Mouse (Mus musculus): Measurements from ENCODE around the gene Dnajb7. TPM values are rescaled to one million over a fixed set of nuclear protein-coding genes. Genes with fewer than 3 reads are reported as not detected.

Dnajb7 gene
- polyA plus RNA-seq, 1 experiment from 2014 or later, result 2.1 TPM

DNA sequence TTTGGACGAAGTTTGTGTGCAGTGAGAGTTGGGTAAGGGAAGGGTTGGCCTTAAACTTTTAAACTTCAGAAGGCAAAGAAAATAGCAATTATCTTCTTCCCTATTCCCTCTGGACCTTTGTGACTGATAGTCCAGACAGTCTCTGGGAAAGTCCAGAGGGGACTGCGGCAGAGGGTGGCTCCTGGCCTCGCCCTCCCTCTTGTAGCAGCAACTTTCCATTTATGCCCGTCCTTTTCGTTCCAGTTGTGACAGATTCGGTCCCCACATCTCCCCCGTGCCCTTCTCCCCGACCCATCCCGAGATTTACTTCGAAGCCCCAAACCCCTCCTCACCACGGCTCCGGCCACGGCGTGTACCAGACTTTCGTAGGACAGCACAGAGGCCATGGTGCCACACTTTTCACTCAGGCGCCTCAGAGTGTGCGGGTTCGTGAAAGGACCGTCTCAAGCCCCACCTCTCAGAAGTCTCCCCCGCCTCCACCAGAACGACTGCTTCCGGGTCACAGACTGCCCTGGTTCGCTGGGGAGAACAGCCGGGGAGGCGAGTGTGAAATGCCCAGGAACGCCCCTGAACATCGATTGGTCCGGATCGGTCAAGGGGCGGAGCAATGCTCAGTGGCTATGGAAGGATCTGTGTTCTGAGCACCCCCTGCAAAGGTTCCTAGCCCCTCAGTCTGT is 47.6 kb downstream of the Dnajb7 start, which contains the start of gene Slc25a17:
TSS of gene Slc25a17 (minus strand) at position 468 of the 677 bp plus-strand sequence.
- under 1% methylated on average over 30 of the region's 30 CpGs for WGBS
- no peaks in the 10 kb centered on the region for H3K27me3 ChIP-seq (ENCODE audit: control insufficient read depth, insufficient read depth, low read depth, low read length)
- H3K9me3 ChIP-seq (ENCODE audit: control insufficient read depth, low read length), result no peaks in the 10 kb centered on the region
- peak within 1 kb of the TSS; percentile 87 for H3K4me2 ChIP-seq (ENCODE audit: low read depth, low read length)
- peak within 1 kb of the TSS; percentile 81 for H3K27ac ChIP-seq (ENCODE audit: low read length)
- H3K9ac ChIP-seq (ENCODE audit: low read length), result peak within 1 kb of the TSS; percentile 84
- peaks cover 21% of the 10 kb centered on the region for H3K4me1 ChIP-seq (replicated peaks; ENCODE audit: control insufficient read depth, insufficient read depth, low read length)
- H3K4me3 ChIP-seq (ENCODE audit: low read length), result peak within 1 kb of the TSS; percentile 73
- peaks cover 16% of the 10 kb centered on the region; the same call in 1 of the 2 replicates for H3K36me3 ChIP-seq (ENCODE audit: control insufficient read depth, insufficient read depth, low read length)
- peak; percentile 100 for ATAC-seq (ENCODE audit: low read depth)

DNA sequence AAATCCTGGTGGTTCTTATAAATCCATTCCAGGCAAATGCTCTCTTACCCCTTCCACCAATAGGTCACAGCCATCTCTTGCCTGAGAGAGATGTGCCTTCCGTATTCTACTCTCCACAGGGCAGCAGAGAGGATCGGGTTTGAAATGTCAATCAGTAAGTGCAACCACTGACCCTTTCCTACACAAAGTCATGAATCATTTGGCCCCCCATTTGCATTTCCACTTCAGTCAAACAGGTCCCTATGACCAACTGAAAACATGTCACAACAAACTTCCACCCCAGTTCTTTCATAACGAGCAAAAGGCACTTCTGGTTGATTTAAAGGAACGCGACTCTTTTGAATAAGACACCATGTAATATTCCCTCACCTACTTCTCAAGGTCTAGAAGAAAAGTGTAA is 48.7 kb downstream of the Dnajb7 start:
- no peak overlapping the region for H3K27ac ChIP-seq (ENCODE audit: low read length)
- H3K4me1 ChIP-seq (replicated peaks; ENCODE audit: control insufficient read depth, insufficient read depth, low read length), result peaks cover 21% of the 10 kb centered on the region
- 86% methylated on average over 5 of the region's 5 CpGs for WGBS

DNA sequence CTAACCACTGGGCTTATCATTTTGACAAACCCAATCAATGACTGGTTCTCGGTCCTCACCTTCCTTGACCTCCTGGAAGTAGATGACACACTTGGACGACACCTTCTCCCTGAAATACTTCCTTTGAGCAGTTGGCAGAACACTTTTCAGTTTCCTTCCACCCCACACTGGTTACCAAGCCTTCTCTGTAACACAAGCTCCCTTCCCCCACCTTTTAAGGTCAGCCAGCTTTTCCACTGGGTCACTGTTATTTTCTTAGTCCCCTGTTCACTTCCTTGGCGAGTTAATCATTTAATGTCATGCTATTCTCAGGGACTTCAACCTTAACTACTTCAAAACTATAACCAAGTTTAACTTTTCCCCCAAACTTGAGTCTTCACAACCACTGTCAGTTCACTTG is 49.2 kb downstream of the Dnajb7 start:
- Histone ChIP-seq H3K9ac (ENCODE audit: low read length) (no peak overlapping the region), H3K36me3 (ENCODE audit: control insufficient read depth, insufficient read depth, low read length) (peaks cover 9% of the 10 kb centered on the region; the same call in 1 of the 2 replicates), H3K27ac (ENCODE audit: low read length) (no peak overlapping the region), H3K4me2 (ENCODE audit: low read depth, low read length) (no peak overlapping the region), H3K4me3 (ENCODE audit: low read length) (no peak overlapping the region), H3K27me3 (ENCODE audit: control insufficient read depth, insufficient read depth, low read depth, low read length) (no peaks in the 10 kb centered on the region), H3K4me1 (replicated peaks; ENCODE audit: control insufficient read depth, insufficient read depth, low read length) (peaks cover 21% of the 10 kb centered on the region), H3K9me3 (ENCODE audit: control insufficient read depth, low read length) (no peaks in the 10 kb centered on the region)
- 69% methylated on average over 3 of the region's 3 CpGs for WGBS
- no peak for ATAC-seq (ENCODE audit: low read depth)

More for the DNA sequence above, 48.7 kb downstream of the Dnajb7 start:
- Histone ChIP-seq H3K9me3 (ENCODE audit: control insufficient read depth, low read length) (no peaks in the 10 kb centered on the region), H3K9ac (ENCODE audit: low read length) (no peak overlapping the region), H3K4me3 (ENCODE audit: low read length) (no peak overlapping the region), H3K4me2 (ENCODE audit: low read depth, low read length) (peak overlapping the region; percentile 87), H3K36me3 (ENCODE audit: control insufficient read depth, insufficient read depth, low read length) (peaks cover 10% of the 10 kb centered on the region; the same call in 1 of the 2 replicates), H3K27me3 (ENCODE audit: control insufficient read depth, insufficient read depth, low read depth, low read length) (no peaks in the 10 kb centered on the region)
- ATAC-seq (ENCODE audit: low read depth), result no peak

DNA sequence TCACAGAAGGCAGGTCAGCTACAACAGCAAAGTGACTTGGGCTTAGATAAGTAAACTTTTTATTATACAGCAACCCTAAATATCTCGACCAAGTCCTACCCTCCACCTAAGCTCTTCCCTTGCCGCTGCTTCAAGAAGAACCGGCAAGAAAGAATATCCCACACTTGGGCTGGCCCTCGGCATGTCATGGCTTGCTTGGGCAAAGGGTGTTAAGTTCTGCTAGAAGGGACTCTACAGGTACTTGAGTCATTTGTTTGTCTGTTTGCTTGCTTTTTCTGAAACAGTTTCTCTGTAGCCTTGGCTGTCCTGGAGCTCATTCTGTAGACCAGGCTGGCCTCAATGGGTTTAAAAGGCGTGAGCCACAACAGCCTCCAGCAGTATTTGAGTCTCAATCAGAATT is 51.2 kb downstream of the Dnajb7 start:
- H3K4me3 ChIP-seq (ENCODE audit: low read length), result no peak overlapping the region
- no peak for ATAC-seq (ENCODE audit: low read depth)
- no peaks in the 10 kb centered on the region for H3K27me3 ChIP-seq (ENCODE audit: control insufficient read depth, insufficient read depth, low read depth, low read length)
- no peaks in the 10 kb centered on the region for H3K36me3 ChIP-seq (ENCODE audit: control insufficient read depth, insufficient read depth, low read length)
- peaks cover 21% of the 10 kb centered on the region for H3K4me1 ChIP-seq (replicated peaks; ENCODE audit: control insufficient read depth, insufficient read depth, low read length)
- 38% methylated on average over 5 of the region's 5 CpGs for WGBS
- no peak overlapping the region for H3K9ac ChIP-seq (ENCODE audit: low read length)
- H3K9me3 ChIP-seq (ENCODE audit: control insufficient read depth, low read length), result no peaks in the 10 kb centered on the region
- no peak overlapping the region for H3K27ac ChIP-seq (ENCODE audit: low read length)
- H3K4me2 ChIP-seq (ENCODE audit: low read depth, low read length), result no peak overlapping the region

Other genes starting within 250 kb of the Dnajb7 start
- 24.9 and 25.3 TPM in 2 replicates for gene Mrtfa, start 217.5 kb downstream of the Dnajb7 start, polyA plus RNA-seq (2015; fragmentation: Nextera tagmentation; extraction: Ambion mirVana)
- gene Mchr1, start 172.8 kb downstream of the Dnajb7 start, polyA plus RNA-seq (2015; fragmentation: Nextera tagmentation; extraction: Ambion mirVana), result 1.2 and 1.6 TPM in 2 replicates
- gene Slc25a17, start 47.5 kb downstream of the Dnajb7 start, polyA plus RNA-seq (2015; fragmentation: Nextera tagmentation; extraction: Ambion mirVana), result 111 and 118 TPM in 2 replicates
- gene St13, start 8.2 kb downstream of the Dnajb7 start, polyA plus RNA-seq (2015; fragmentation: Nextera tagmentation; extraction: Ambion mirVana), result 144 and 154 TPM in 2 replicates
- gene Xpnpep3, start 8.2 kb downstream of the Dnajb7 start, polyA plus RNA-seq (2015; fragmentation: Nextera tagmentation; extraction: Ambion mirVana), result 11.8 TPM in 2 replicates
- 466 and 468 TPM in 2 replicates for gene Rbx1, start 58.0 kb upstream of the Dnajb7 start, polyA plus RNA-seq (2015; fragmentation: Nextera tagmentation; extraction: Ambion mirVana)
- gene Ep300, start 177.1 kb upstream of the Dnajb7 start, polyA plus RNA-seq (2015; fragmentation: Nextera tagmentation; extraction: Ambion mirVana), result 13.8 and 16.2 TPM in 2 replicates